Mouse (Mus musculus): Measurements from ENCODE around the gene Mtfp1.

Mtfp1 gene

GRCm38 (mm10) chr11:4083316-4084078, 11.7 kb downstream of the Mtfp1 start:
- DNase-seq (ENCODE audit: low spot score in 2 of 2): peak; percentile 20 to 37

GRCm38 (mm10) chr11:4080219-4080618, 15.0 kb downstream of the Mtfp1 start:
- DNase-seq (ENCODE audit: low spot score in 2 of 2): peak in 1 of 2 experiments; percentile 16

GRCm38 (mm10) chr11:4078267-4078933, 16.8 kb downstream of the Mtfp1 start:
- no peak for DNase-seq (ENCODE audit: low spot score in 2 of 2)

GRCm38 (mm10) chr11:4076633-4077032, 18.6 kb downstream of the Mtfp1 start:
- no peak for DNase-seq (ENCODE audit: low spot score in 2 of 2)

GRCm38 (mm10) chr11:4069664-4070063, 25.6 kb downstream of the Mtfp1 start:
- DNase-seq (ENCODE audit: low spot score in 2 of 2): no peak

- no peak for DNase-seq (ENCODE audit: low spot score in 2 of 2)
These were observed 30.6 kb downstream of the Mtfp1 start, which contains the start of gene Sec14l3 for GRCm38 (mm10) chr11:4064627-4065122. Gene Sec14l3 (plus strand): TSS chr11:4064841.

- no peak for DNase-seq (ENCODE audit: low spot score in 2 of 2)
These were observed 32.3 kb downstream of the Mtfp1 start for GRCm38 (mm10) chr11:4062981-4063380.

GRCm38 (mm10) chr11:4062523-4062922, 32.7 kb downstream of the Mtfp1 start:
- no peak for DNase-seq (ENCODE audit: low spot score in 2 of 2)

GRCm38 (mm10) chr11:4060866-4061575, 34.2 kb downstream of the Mtfp1 start:
- DNase-seq (ENCODE audit: low spot score in 2 of 2): no peak

GRCm38 (mm10) chr11:4053586-4053985, 41.7 kb downstream of the Mtfp1 start:
- peak; percentile 24 to 42 for DNase-seq (ENCODE audit: low spot score in 2 of 2)

GRCm38 (mm10) chr11:4048438-4048837, 46.8 kb downstream of the Mtfp1 start:
- no peak for DNase-seq (ENCODE audit: low spot score in 2 of 2)

- DNase-seq (ENCODE audit: low spot score in 2 of 2): no peak
These were observed 47.5 kb downstream of the Mtfp1 start for GRCm38 (mm10) chr11:4047766-4048165.

- DNase-seq (ENCODE audit: low spot score in 2 of 2): no peak
These were observed 48.7 kb downstream of the Mtfp1 start for GRCm38 (mm10) chr11:4046526-4046925.

GRCm38 (mm10) chr11:4043081-4043480, 52.2 kb downstream of the Mtfp1 start:
- no peak for DNase-seq (ENCODE audit: low spot score in 2 of 2)
